In the genomic region with DNA sequence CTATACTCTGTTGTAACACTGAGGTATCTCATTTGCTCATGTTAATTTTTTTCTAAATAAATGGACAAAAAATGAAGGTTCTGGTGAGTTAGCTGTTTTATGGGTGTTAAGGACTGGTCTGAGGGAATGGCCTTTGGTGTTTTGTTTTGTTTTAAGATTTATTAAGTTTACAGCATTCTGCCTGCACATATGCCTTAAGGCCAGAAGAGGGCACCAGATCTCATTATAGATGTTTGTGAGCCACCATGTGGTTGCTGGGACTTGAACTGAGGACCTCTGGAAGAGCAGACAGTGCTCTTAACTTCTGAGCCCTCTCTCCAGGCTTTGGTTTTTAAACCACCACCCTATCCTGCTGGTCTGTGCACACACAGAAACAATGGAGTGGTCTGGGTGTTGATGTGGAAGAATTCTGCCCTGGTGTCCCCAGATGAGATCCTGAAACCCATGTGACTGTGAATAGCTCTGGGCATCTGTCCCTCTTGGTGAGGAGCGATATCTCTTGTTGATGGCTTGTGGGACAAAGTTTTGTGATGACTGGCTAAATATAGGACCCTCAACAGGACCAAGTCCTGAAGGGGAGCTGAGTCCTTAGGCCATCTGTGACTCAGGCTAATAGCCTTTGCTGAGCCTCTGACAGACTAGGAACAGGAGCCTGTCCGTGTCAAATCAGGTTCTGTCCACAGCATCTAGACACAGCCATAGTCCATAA, we compare ENCODE assay signal across 10 mouse cellular contexts. TPM values are rescaled to one million over a fixed set of nuclear protein-coding genes. Genes with fewer than 3 reads are reported as not detected.
A peak's percentile ranks its signal among the peaks of the same experiment; 100 is the strongest.
DNase-seq lines count a peak whose midpoint lies in the region; ATAC-seq and TF ChIP-seq lines count a peak whose summit lies in the region.
"Had no signal": no experiment of that assay in that cellular context is flagged by ENCODE, and none has a peak within 500 bp of the region (broad histone marks: within the 10 kb centered on the region; RNA-seq: fewer than 3 reads in every experiment).

No protein-coding gene starts in this region.

- no peak overlapping the region for H3K4me2 ChIP-seq in embryonic facial prominence, embryonic 11.5 days (ENCODE audit: low read depth, low read length)
- no peak overlapping the region for H3K4me2 ChIP-seq in midbrain, embryonic 14.5 days (ENCODE audit: low read length)
- H3K4me2 ChIP-seq in midbrain, embryonic 15.5 days, result no peak overlapping the region
- H3K4me2 ChIP-seq in myocyte (ENCODE audit: low read depth), result no peak overlapping the region
- H3K4me2 ChIP-seq: midbrain, embryonic 12.5 days had no signal

- DNase-seq in embryonic facial prominence, embryonic 11.5 days (ENCODE audit: low spot score), result peak; percentile 40
- no peak for DNase-seq in embryonic facial prominence, embryonic 10.5 days (ENCODE audit: low spot score)
- DNase-seq in midbrain, embryonic 14.5 days, result peak; percentile 57
- DNase-seq in heart, embryonic 10.5 days (ENCODE audit: low spot score), result no peak
- no peak for DNase-seq in spleen, postnatal 4 days (ENCODE audit: low spot score in 2 of 2)
- no peak for DNase-seq in right cerebral cortex, postnatal 10 days (ENCODE audit: low spot score in 2 of 2)
- DNase-seq: right cerebral cortex, postnatal 25 days had no signal

- no peak overlapping the region for H3K9ac ChIP-seq in embryonic facial prominence, embryonic 11.5 days (replicated peaks; ENCODE audit: low read length)
- H3K9ac ChIP-seq in midbrain, embryonic 14.5 days (replicated peaks; ENCODE audit: low read length), result no peak overlapping the region
- H3K9ac ChIP-seq in midbrain, embryonic 15.5 days, result no peak overlapping the region
- H3K9ac ChIP-seq: midbrain, embryonic 12.5 days had no signal

- no peaks in the 10 kb centered on the region for H3K4me1 ChIP-seq in embryonic facial prominence, embryonic 11.5 days (ENCODE audit: control insufficient read depth, insufficient read depth, low read length)
- no peaks in the 10 kb centered on the region; the same call in 1 of the 2 replicates for H3K4me1 ChIP-seq in embryonic facial prominence, embryonic 10.5 days
- no peaks in the 10 kb centered on the region for H3K4me1 ChIP-seq in midbrain, embryonic 14.5 days (ENCODE audit: control insufficient read depth, insufficient read depth, low read length)
- H3K4me1 ChIP-seq in midbrain, embryonic 15.5 days, result no peaks in the 10 kb centered on the region
- peaks cover 32% of the 10 kb centered on the region for H3K4me1 ChIP-seq in heart, embryonic 10.5 days
- H3K4me1 ChIP-seq: midbrain, embryonic 12.5 days had no signal

- no peak overlapping the region for H3K27ac ChIP-seq in embryonic facial prominence, embryonic 11.5 days (replicated peaks; ENCODE audit: low read depth, low read length)
- no peak overlapping the region for H3K27ac ChIP-seq in embryonic facial prominence, embryonic 10.5 days (replicated peaks)
- H3K27ac ChIP-seq in midbrain, embryonic 14.5 days (replicated peaks; ENCODE audit: low read depth, low read length), result no peak overlapping the region
- H3K27ac ChIP-seq in midbrain, embryonic 15.5 days, result no peak overlapping the region
- H3K27ac ChIP-seq in heart, embryonic 10.5 days, result peak overlapping the region; percentile 69; the same call in 1 of the 2 replicates
- H3K27ac ChIP-seq: midbrain, embryonic 12.5 days had no signal

- no peak for ATAC-seq in embryonic facial prominence, embryonic 11.5 days (replicated peaks; ENCODE audit: insufficient number of reproducible peaks, low FRiP score, low TSS enrichment, low read depth)
- no peak for ATAC-seq in midbrain, embryonic 14.5 days (ENCODE audit: low FRiP score, low TSS enrichment)
- ATAC-seq in midbrain, embryonic 15.5 days (replicated peaks), result no peak

- no peak for TF ChIP-seq POLR2A in myocyte (IDR thresholded peaks at IDR 0.05; ENCODE audit: insufficient read length, low read depth)

- H3K4me3 ChIP-seq in embryonic facial prominence, embryonic 11.5 days (ENCODE audit: low read depth, low read length), result no peak overlapping the region
- no peak overlapping the region for H3K4me3 ChIP-seq in embryonic facial prominence, embryonic 10.5 days
- no peak overlapping the region for H3K4me3 ChIP-seq in midbrain, embryonic 14.5 days (replicated peaks; ENCODE audit: low read depth, low read length)
- H3K4me3 ChIP-seq in midbrain, embryonic 15.5 days, result no peak overlapping the region
- no peak overlapping the region for H3K4me3 ChIP-seq in heart, embryonic 10.5 days
- no peak overlapping the region for H3K4me3 ChIP-seq in myocyte
- H3K4me3 ChIP-seq: midbrain, embryonic 12.5 days had no signal

- no peak overlapping the region for H3ac ChIP-seq in myocyte (ENCODE audit: control insufficient read depth, insufficient read length)

- H3K36me3 ChIP-seq in embryonic facial prominence, embryonic 11.5 days (replicated peaks; ENCODE audit: control insufficient read depth, insufficient read depth, low read depth, low read length), result peaks cover 8% of the 10 kb centered on the region; the same call in 1 of the 2 replicates
- H3K36me3 ChIP-seq in embryonic facial prominence, embryonic 10.5 days (replicated peaks), result peaks cover 65% of the 10 kb centered on the region
- peaks cover 48% of the 10 kb centered on the region for H3K36me3 ChIP-seq in midbrain, embryonic 14.5 days (ENCODE audit: control insufficient read depth, insufficient read depth, low read length)
- peaks cover 13% of the 10 kb centered on the region for H3K36me3 ChIP-seq in midbrain, embryonic 15.5 days (replicated peaks)
- peaks cover 45% of the 10 kb centered on the region for H3K36me3 ChIP-seq in heart, embryonic 10.5 days
- H3K36me3 ChIP-seq in myocyte (ENCODE audit: control insufficient read depth, insufficient read depth), result peaks cover 31% of the 10 kb centered on the region

- no peaks in the 10 kb centered on the region for H3K79me2 ChIP-seq in myocyte (ENCODE audit: control insufficient read depth, insufficient read depth)

- H3K9me3 ChIP-seq in embryonic facial prominence, embryonic 11.5 days (replicated peaks; ENCODE audit: control insufficient read depth, low read length), result no peaks in the 10 kb centered on the region
- no peaks in the 10 kb centered on the region for H3K9me3 ChIP-seq in embryonic facial prominence, embryonic 10.5 days
- no peaks in the 10 kb centered on the region for H3K9me3 ChIP-seq in midbrain, embryonic 14.5 days (ENCODE audit: control insufficient read depth, low read length)
- H3K9me3 ChIP-seq in midbrain, embryonic 15.5 days, result no peaks in the 10 kb centered on the region
- no peaks in the 10 kb centered on the region for H3K9me3 ChIP-seq in heart, embryonic 10.5 days
- H3K9me3 ChIP-seq: midbrain, embryonic 12.5 days had no signal

- no peaks in the 10 kb centered on the region for H3K27me3 ChIP-seq in embryonic facial prominence, embryonic 11.5 days (ENCODE audit: control insufficient read depth, insufficient read depth, low read length)
- no peaks in the 10 kb centered on the region for H3K27me3 ChIP-seq in embryonic facial prominence, embryonic 10.5 days (replicated peaks; ENCODE audit: low read depth, poor library complexity, severe bottlenecking)
- H3K27me3 ChIP-seq in midbrain, embryonic 14.5 days (ENCODE audit: control insufficient read depth, insufficient read depth, low read length), result no peaks in the 10 kb centered on the region
- no peaks in the 10 kb centered on the region for H3K27me3 ChIP-seq in midbrain, embryonic 15.5 days (replicated peaks)
- no peaks in the 10 kb centered on the region for H3K27me3 ChIP-seq in heart, embryonic 10.5 days (ENCODE audit: insufficient read depth, poor library complexity, severe bottlenecking)
- H3K27me3 ChIP-seq in myocyte (ENCODE audit: control insufficient read depth, insufficient read depth, insufficient read length), result no peaks in the 10 kb centered on the region
- H3K27me3 ChIP-seq: midbrain, embryonic 12.5 days had no signal

- WGBS in embryonic facial prominence, embryonic 11.5 days, result 95% methylated on average over 2 of the region's 2 CpGs
- WGBS in embryonic facial prominence, embryonic 10.5 days, result 91% methylated on average over 2 of the region's 2 CpGs
- WGBS in midbrain, embryonic 14.5 days, result 84% methylated on average over 2 of the region's 2 CpGs
- WGBS in midbrain, embryonic 15.5 days, result 82% methylated on average over 2 of the region's 2 CpGs
- WGBS in heart, embryonic 10.5 days, result 39% methylated on average over 2 of the region's 2 CpGs

TF ChIP-seq in myocyte, 11 proteins besides CTCF, POLR2A, EP300 and RAD21:
- TF ChIP-seq USF1 (IDR thresholded peaks at IDR 0.05; ENCODE audit: low read depth) (no peak), POLR2AphosphoS2 (IDR thresholded peaks at IDR 0.05; ENCODE audit: insufficient read length, low read depth) (peak; percentile 51)

RNA-seq across cellular contexts. Expression of a gene that starts 27.1 kb away (rescaled TPM):
- polyA plus RNA-seq in embryonic facial prominence, embryonic 11.5 days (2014; fragmentation: Nextera tagmentation; extraction: Ambion mirVana), result 40.7 and 43.7 TPM in 2 replicates
- polyA plus RNA-seq in embryonic facial prominence, embryonic 10.5 days (2016; fragmentation: Nextera tagmentation; extraction: Ambion mirVana), result 76.6 and 77.0 TPM in 2 replicates
- polyA plus RNA-seq in midbrain, embryonic 14.5 days (2014; fragmentation: Nextera tagmentation; extraction: Ambion mirVana), result 28.0 and 29.4 TPM in 2 replicates
- polyA plus RNA-seq in midbrain, embryonic 15.5 days (2015; fragmentation: Nextera tagmentation; extraction: Ambion mirVana), result 30.6 and 32.0 TPM in 2 replicates
- polyA plus RNA-seq in heart, embryonic 10.5 days (2016; fragmentation: Nextera tagmentation; extraction: Ambion mirVana), result 65.7 and 104 TPM in 2 replicates
- polyA plus RNA-seq in myocyte (2012; fragmentation: generic; extraction: Trizol), result 14.1 TPM

Comparison
In these comparisons a context has a peak if more than half of its experiments do, and no peak if none do; other contexts are left out.
1. DNase-seq: peak in embryonic facial prominence, embryonic 11.5 days (single experiment) and midbrain, embryonic 14.5 days (single experiment); none in embryonic facial prominence, embryonic 10.5 days (single experiment), heart, embryonic 10.5 days (single experiment), spleen, postnatal 4 days (0 of 2) and right cerebral cortex, postnatal 10 days (0 of 2).